Mouse (Mus musculus): ENCODE measurements around the gene Fndc8. TPM values are rescaled to one million over a fixed set of nuclear protein-coding genes. Genes with fewer than 3 reads are reported as not detected.
"Not testable (repeated sequence)": the region's sequence is repeated elsewhere in the genome, so short reads cannot be mapped to it uniquely, and the experiment has no call there.

Gene Fndc8
- polyA plus RNA-seq, 1 experiment from 2014 or later: 0.23 TPM

DNA sequence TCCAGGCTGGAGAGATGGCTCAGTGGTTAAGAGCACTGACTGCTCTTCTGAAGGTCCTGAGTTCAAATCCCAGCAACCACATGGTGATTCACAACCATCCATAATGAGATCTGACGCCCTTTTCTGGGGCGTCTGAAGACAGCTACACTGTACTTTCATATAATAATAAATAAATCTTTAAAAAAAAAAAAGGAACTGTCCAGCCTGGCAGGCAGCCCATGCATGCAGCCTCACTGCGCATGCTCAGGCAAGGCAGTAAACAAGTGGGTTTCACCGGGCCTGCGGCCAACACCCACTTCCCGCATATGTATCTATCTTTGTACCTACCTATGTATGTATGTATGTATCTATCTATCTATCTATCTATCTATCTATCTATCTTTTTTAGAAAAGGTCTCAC lies 32.0 kb downstream of the Fndc8 start:
- H3K4me2 ChIP-seq (replicated peaks); H3K4me1 ChIP-seq; H3K27ac ChIP-seq (replicated peaks); H3K9ac ChIP-seq (replicated peaks); H3K4me3 ChIP-seq; H3K9me3 ChIP-seq; H3K36me3 ChIP-seq; ATAC-seq (replicated peaks): not testable (repeated sequence)
- peaks cover 12% of the 10 kb centered on the region for H3K27me3 ChIP-seq
- WGBS: 85% methylated on average over 6 of the region's 6 CpGs

DNA sequence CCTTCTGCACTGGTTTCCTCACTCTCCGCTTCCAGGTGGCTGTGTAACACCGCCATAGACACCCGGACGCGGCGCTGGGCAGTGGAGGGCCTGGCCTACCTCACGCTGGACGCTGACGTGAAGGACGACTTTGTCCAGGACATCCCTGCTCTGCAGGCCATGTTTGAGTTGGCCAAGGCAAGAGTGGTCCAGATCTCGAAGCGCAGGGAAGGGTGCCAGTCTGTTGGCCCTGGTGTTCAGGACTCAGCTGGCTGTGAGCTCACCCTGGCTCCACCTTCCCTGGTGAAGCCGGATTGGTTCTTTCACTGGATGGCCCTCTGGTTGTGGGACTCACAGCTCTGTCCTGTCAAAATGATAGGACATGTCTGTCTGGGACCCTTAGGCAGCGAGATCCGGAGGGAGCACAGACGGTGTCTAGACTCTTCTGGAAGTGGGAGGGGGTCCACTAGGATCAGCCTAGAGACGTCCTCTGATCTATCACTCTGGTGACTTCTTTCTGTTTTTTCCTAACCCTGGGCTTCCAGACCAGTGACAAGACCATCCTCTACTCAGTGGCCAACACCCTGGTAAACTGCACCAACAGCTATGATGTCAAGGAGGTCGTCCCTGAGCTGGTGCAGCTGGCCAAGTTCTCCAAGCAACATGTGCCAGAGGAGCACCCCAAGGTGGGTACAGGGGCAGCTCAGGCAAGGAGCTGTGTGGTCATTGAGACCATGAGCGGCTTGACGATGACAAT lies 37.1 kb downstream of the Fndc8 start:
- H3K4me3 ChIP-seq: no peak overlapping the region
- no peaks in the 10 kb centered on the region for H3K36me3 ChIP-seq
- no peak overlapping the region for H3K4me2 ChIP-seq (replicated peaks)
- H3K27ac ChIP-seq (replicated peaks): no peak overlapping the region
- no peak overlapping the region for H3K9ac ChIP-seq (replicated peaks)
- no peak for ATAC-seq (replicated peaks)
- H3K27me3 ChIP-seq: peaks cover 32% of the 10 kb centered on the region
- peaks cover 10% of the 10 kb centered on the region for H3K4me1 ChIP-seq
- H3K9me3 ChIP-seq: no peaks in the 10 kb centered on the region
- 27% methylated on average over 20 of the region's 20 CpGs for WGBS

DNA sequence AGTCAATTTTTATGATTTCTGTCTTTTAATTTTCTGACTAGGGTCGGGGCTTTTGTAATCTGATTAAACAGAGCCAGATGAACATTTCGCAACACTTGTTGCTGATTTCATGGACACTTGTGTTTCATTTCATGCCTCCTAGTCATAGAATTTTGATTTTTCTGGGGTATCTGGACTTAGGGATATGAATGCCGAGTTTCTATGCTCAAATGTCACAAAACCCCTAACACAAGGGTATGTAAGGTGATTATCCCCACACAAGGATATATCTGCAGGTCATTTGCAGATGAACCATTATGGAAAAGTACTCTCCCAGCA lies 37.7 kb downstream of the Fndc8 start:
- Histone ChIP-seq H3K27ac (replicated peaks) (no peak overlapping the region), H3K4me1 (peaks cover 10% of the 10 kb centered on the region), H3K9me3 (no peaks in the 10 kb centered on the region), H3K4me2 (replicated peaks) (peak overlapping the region; percentile 98; the same call in 1 of the 2 replicates), H3K4me3 (peak overlapping the region; percentile 51; the same call in 1 of the 2 replicates), H3K36me3 (no peaks in the 10 kb centered on the region), H3K9ac (replicated peaks) (no peak overlapping the region), H3K27me3 (peaks cover 37% of the 10 kb centered on the region)
- 56% methylated on average over 3 of the region's 3 CpGs for WGBS
- ATAC-seq (replicated peaks): no peak

DNA sequence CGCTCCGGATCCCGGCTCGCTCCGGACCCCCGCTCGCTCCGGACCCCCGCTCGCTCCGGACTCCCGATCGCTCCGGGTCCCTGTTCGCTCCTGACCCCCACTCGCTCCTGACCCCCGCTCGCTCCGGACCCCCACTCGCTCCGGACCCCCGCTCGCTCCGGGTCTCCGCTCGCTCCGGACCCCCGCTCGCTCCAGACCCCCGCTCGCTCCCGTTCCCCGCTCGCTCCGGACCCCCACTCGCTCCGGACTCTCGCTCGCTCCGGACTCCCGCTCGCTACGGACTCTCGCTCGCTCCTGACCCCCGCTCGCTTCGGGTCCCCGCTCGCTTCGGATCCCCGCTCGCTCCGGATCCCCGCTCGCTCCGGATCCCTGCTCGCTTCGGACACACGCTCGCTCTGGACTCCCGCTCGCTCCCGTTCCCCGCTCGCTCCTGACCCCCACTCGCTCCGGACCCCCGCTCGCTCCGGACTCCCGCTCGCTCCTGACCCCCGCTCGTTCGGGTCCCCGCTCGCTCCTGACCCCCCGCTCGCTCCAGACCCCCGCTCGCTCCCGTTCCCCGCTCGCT lies 38.5 kb downstream of the Fndc8 start:
- not testable (repeated sequence) for ATAC-seq (replicated peaks); H3K9me3 ChIP-seq; H3K4me1 ChIP-seq; H3K27ac ChIP-seq (replicated peaks); H3K36me3 ChIP-seq; H3K9ac ChIP-seq (replicated peaks)
- Histone ChIP-seq H3K4me3 (peak overlapping the region; percentile 51), H3K27me3 (peaks cover 42% of the 10 kb centered on the region), H3K4me2 (replicated peaks) (peak overlapping the region; percentile 98)
- WGBS: under 1% methylated on average over 76 of the region's 85 CpGs

DNA sequence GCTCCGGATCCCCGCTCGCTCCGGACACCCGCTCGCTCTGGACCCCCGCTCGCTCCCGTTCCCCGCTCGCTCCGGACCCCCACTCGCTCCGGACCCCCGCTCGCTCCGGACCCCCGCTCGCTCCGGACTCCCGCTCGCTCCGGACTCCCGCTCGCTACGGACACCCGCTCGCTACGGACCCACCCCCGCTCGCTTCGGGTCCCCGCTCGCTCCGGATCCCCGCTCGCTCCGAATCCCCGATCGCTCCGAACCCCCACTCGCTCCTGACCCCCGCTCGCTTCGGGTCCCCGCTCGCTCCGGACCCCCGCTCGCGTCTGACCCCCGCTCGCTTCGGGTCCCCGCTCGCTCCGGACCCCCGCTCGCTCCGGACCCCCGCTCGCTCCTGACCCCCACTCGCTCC lies 39.2 kb downstream of the Fndc8 start:
- H3K9me3 ChIP-seq; H3K27ac ChIP-seq (replicated peaks); H3K4me1 ChIP-seq; ATAC-seq (replicated peaks); H3K36me3 ChIP-seq: not testable (repeated sequence)
- peak overlapping the region; percentile 98 for H3K4me2 ChIP-seq (replicated peaks)
- 1% methylated on average over 62 of the region's 63 CpGs for WGBS
- H3K9ac ChIP-seq (replicated peaks): peak overlapping the region; percentile 32; the same call in 1 of the 2 replicates
- H3K4me3 ChIP-seq: peak overlapping the region; percentile 51
- H3K27me3 ChIP-seq: peaks cover 45% of the 10 kb centered on the region

DNA sequence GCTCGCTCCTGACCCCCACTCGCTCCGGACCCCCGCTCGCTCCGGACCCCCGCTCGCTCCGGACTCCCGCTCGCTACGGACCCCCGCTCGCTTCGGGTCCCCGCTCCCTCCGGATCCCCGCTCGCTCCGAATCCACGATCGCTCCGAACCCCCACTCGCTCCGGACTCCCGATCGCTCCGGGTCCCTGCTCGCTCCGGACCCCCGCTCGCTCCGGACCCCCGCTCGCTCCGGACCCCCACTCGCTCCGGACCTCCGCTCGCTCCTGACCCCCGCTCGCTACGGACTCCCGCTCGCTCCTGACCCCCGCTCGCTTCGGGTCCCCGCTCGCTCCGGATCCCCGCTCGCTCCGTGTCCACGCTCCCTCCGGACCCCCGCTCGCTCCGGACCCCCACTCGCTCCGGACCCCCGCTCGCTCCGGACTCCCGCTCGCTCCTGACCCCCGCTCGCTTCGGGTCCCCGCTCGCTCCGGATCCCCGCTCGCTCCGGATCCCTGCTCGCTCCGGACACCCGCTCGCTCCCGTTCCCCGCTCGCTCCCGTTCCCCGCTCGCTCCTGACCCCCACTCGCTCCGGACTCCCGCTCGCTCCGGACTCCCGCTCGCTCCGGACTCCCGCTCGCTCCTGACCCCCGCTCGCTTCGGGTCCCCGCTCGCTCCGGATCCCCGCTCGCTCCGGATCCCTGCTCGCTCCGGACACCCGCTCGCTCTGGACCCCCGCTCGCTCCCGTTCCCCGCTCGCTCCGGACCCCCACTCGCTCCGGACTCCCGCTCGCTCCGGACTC lies 39.9 kb downstream of the Fndc8 start:
- Histone ChIP-seq H3K27me3 (peaks cover 49% of the 10 kb centered on the region), H3K4me2 (replicated peaks) (peak overlapping the region; percentile 98), H3K4me3 (peak overlapping the region; percentile 51), H3K9ac (replicated peaks) (peak overlapping the region; percentile 40)
- not testable (repeated sequence) for H3K9me3 ChIP-seq; H3K36me3 ChIP-seq; H3K4me1 ChIP-seq; ATAC-seq (replicated peaks); H3K27ac ChIP-seq (replicated peaks)
- WGBS: 1% methylated on average over 119 of the region's 119 CpGs

DNA sequence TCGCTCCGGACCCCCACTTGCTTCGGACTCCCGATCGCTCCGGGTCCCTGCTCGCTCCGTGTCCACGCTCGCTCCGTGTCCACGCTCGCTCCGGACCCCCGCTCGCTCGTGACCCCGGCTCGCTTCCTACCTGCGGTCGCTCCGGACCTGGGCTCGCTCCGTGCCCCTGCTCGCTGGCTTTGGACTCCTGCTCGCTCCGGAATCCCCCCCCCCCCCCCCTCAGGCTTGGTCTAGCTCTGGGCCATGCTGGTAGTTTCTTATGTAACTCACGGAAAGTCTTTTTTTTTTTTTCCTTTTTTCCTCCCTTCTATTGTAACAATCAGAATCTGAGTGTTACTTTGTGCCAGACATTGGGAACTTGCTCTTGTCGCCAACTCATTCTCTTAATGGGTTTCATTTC lies 41.3 kb downstream of the Fndc8 start:
- H3K36me3 ChIP-seq: no peaks in the 10 kb centered on the region
- ATAC-seq (replicated peaks): no peak
- no peaks in the 10 kb centered on the region for H3K9me3 ChIP-seq
- H3K9ac ChIP-seq (replicated peaks): 0 out of 2 replicates have a peak overlapping the region, but pooled peaks have one; percentile 40
- WGBS: 2% methylated on average over 29 of the region's 29 CpGs
- H3K27ac ChIP-seq (replicated peaks): no peak overlapping the region
- peaks cover 47% of the 10 kb centered on the region for H3K27me3 ChIP-seq
- peaks cover 10% of the 10 kb centered on the region for H3K4me1 ChIP-seq
- H3K4me2 ChIP-seq (replicated peaks): peak overlapping the region; percentile 98
- peak overlapping the region; percentile 51 for H3K4me3 ChIP-seq

DNA sequence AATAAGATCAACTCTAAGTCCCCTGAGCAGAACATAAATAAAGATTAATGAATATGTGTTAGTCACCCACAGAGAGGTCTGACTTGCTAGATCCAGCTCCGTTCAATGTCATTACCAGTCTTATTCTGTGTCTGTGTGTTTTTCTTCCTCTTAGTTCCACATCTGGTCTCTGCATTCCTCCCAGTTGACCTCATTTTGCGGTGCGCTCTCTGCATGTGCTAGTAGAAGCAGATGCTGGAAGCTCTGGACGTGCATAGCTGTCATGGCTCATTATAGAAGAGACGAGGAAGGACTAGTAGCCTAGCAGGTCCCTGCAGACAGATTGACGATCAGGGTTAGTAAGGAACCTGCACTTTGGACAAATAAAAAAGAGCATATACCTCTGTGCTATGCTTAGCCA lies 51.4 kb downstream of the Fndc8 start:
- no peak for ATAC-seq (replicated peaks)
- no peaks in the 10 kb centered on the region for H3K27me3 ChIP-seq
- H3K4me3 ChIP-seq: no peak overlapping the region
- H3K9me3 ChIP-seq: no peaks in the 10 kb centered on the region
- no peak overlapping the region for H3K9ac ChIP-seq (replicated peaks)
- no peak overlapping the region for H3K4me2 ChIP-seq (replicated peaks)
- no peak overlapping the region for H3K27ac ChIP-seq (replicated peaks)
- H3K36me3 ChIP-seq: no peaks in the 10 kb centered on the region
- WGBS: 86% methylated on average over 6 of the region's 6 CpGs
- no peaks in the 10 kb centered on the region for H3K4me1 ChIP-seq

DNA sequence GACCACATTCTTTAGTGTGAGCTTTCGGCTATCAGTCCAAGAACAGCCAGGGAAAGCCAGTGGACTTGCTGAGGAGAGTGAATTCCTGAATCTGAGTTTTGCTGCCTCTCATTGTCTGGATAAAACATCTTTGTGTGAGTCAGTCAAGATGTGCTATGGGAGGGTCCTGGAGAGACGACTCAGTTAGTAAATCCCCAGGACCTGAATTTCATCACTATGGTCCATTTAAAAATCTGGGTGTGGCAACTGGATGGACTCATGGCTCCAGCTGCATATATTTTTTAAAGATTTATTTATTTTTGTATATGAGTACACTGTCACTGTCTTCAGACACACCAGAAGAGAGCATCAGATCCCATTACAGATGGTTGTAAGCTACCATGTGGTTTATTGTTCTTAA lies 53.7 kb downstream of the Fndc8 start:
- Histone ChIP-seq H3K36me3 (no peaks in the 10 kb centered on the region), H3K4me2 (replicated peaks) (no peak overlapping the region), H3K27ac (replicated peaks) (no peak overlapping the region), H3K9me3 (no peaks in the 10 kb centered on the region), H3K9ac (replicated peaks) (no peak overlapping the region), H3K4me1 (no peaks in the 10 kb centered on the region), H3K27me3 (peaks cover 9% of the 10 kb centered on the region), H3K4me3 (no peak overlapping the region)
- 67% methylated on average over 2 of the region's 2 CpGs for WGBS
- ATAC-seq (replicated peaks): no peak

DNA sequence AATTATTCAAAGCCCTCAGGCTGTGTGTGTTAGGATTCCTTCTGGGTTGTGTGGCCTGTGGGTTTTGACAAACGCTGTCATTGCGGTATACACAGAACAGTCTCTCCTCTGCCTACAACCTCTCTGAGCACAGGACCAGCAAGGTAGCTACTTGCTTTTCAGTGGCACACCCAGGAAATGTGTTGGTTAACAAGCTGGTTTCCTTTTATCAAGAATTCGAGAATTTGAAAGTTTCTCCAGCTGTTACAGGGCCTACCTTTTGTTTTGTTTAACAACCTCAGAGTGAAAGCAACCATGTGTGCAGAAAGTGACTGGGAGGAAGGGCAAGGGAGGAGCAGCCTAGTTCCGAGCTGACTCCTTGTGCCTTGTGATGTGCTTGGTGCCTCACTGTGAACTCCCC lies 55.5 kb downstream of the Fndc8 start:
- H3K4me1 ChIP-seq: 0 out of 2 replicates have a peak, but pooled peaks cover 3% of the 10 kb centered on the region
- H3K27ac ChIP-seq (replicated peaks): no peak overlapping the region
- no peaks in the 10 kb centered on the region for H3K36me3 ChIP-seq
- WGBS: 46% methylated on average over 4 of the region's 4 CpGs
- H3K4me2 ChIP-seq (replicated peaks): no peak overlapping the region
- no peak overlapping the region for H3K4me3 ChIP-seq
- no peaks in the 10 kb centered on the region for H3K9me3 ChIP-seq
- no peak overlapping the region for H3K9ac ChIP-seq (replicated peaks)
- H3K27me3 ChIP-seq: peaks cover 25% of the 10 kb centered on the region
- ATAC-seq (replicated peaks): no peak

DNA sequence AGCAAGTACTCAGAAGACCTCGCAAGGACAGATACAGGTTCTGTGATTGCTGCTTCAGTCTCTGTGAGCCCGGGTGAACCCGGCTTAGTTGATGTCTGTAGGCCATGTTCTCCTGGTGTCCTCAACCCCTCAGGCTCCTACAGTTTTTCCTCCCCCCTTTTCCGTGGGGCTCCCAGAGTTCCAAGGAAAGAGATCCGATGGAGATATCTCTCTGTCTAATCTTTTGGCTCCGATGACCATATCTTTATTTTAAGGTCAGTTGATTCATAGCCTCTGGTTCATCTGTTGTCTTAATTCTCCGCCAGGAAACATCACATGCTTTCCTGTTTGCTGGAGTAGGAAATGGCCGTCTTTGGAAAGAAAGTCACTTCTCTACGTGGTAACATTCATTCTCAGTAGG lies 57.1 kb downstream of the Fndc8 start:
- Histone ChIP-seq H3K4me3 (no peak overlapping the region), H3K4me2 (replicated peaks) (no peak overlapping the region), H3K27me3 (peaks cover 41% of the 10 kb centered on the region), H3K9ac (replicated peaks) (no peak overlapping the region), H3K36me3 (no peaks in the 10 kb centered on the region), H3K4me1 (0 out of 2 replicates have a peak, but pooled peaks cover 3% of the 10 kb centered on the region), H3K27ac (replicated peaks) (no peak overlapping the region), H3K9me3 (no peaks in the 10 kb centered on the region)
- ATAC-seq (replicated peaks): no peak
- WGBS: 91% methylated on average over 9 of the region's 9 CpGs

Measured in forebrain, embryonic 15.5 days (tissue).